Mouse (Mus musculus): ENCODE results near the gene Prb1. TPM values are rescaled to one million over a fixed set of nuclear protein-coding genes. Genes with fewer than 3 reads are reported as not detected.

The Prb1 gene
- not detected in 2 replicates for polyA plus RNA-seq (2012)

DNA sequence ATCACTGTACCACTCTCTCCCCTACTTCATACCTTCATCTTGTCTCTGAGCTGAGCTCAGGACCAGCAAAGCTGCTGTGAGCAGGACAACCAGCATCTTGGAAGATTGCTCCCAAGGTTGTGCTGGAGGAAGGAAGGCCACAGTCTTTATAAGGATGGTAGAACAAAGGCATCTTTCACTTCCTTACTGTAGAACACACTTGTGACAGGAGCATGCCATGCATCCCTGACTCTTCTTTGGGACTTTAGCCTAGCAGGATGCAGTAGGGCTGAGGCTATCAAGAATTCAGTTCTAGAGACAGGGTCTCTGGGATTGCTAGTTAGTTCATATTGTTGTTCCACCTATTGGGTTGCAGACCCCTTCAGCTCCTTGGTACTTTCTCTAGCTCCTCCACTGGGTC lies at the start of gene Prb1:
Prb1 (minus strand) TSS at position 101 of the 400 bp plus-strand sequence.

Other genes starting within 250 kb of the Prb1 start
- gene Prpmp5, start 104.2 kb upstream of the Prb1 start, polyA plus RNA-seq (2012) = not detected in 2 replicates
- not detected in 2 replicates for gene Gm8882, start 153.6 kb upstream of the Prb1 start, polyA plus RNA-seq (2012)